In genomic region chr14:34223362-34223898, GRCm38 (mm10) we compare ENCODE assay signal across 28 mouse cellular contexts. TPM values are rescaled to one million over a fixed set of nuclear protein-coding genes. Genes with fewer than 3 reads are reported as not detected.
DNase-seq lines count a peak whose midpoint lies in the region; ATAC-seq lines count a peak whose summit lies in the region.
"Had no signal": no experiment of that assay in that cellular context is flagged by ENCODE, and none has a peak within 500 bp of the region (broad histone marks: within the 10 kb centered on the region; RNA-seq: fewer than 3 reads in every experiment).

No protein-coding gene starts in this region.

- H3K9me3 ChIP-seq in intestine, embryonic 15.5 days = no peaks in the 10 kb centered on the region
- no peaks in the 10 kb centered on the region for H3K9me3 ChIP-seq in stomach, embryonic 15.5 days
- H3K9me3 ChIP-seq: heart, embryonic 13.5 days; limb, embryonic 15.5 days; liver, embryonic 15.5 days; megakaryocyte, embryonic 14.5 days; neural tube, embryonic 13.5 days had no signal

- ATAC-seq in intestine, embryonic 15.5 days = peak; percentile 45; the same call in 1 of the 2 replicates
- ATAC-seq in stomach, embryonic 15.5 days (ENCODE audit: insufficient read depth, low FRiP score, low read depth) = peak; percentile 53; the same call in 1 of the 2 replicates
- ATAC-seq: activated CD4-positive, CD25-positive, alpha-beta regulatory T cell, adult 4 months; forebrain, embryonic 14.5 days; hindbrain, postnatal 0 days; midbrain, embryonic 16.5 days had no signal

- 59% methylated on average over 5 of the region's 5 CpGs for WGBS in intestine, embryonic 15.5 days
- WGBS in stomach, embryonic 15.5 days = 58% methylated on average over 5 of the region's 5 CpGs

- no peak overlapping the region for H3K4me2 ChIP-seq in intestine, embryonic 15.5 days (replicated peaks)
- no peak overlapping the region for H3K4me2 ChIP-seq in stomach, embryonic 15.5 days
- H3K4me2 ChIP-seq: heart, embryonic 13.5 days; limb, embryonic 15.5 days; liver, embryonic 15.5 days; neural tube, embryonic 13.5 days had no signal

- no peak overlapping the region for H3K27ac ChIP-seq in intestine, embryonic 15.5 days
- H3K27ac ChIP-seq in stomach, embryonic 15.5 days = no peak overlapping the region
- H3K27ac ChIP-seq: heart, embryonic 13.5 days; hindbrain, postnatal 0 days; limb, embryonic 15.5 days; liver, embryonic 15.5 days; neural tube, embryonic 13.5 days had no signal

- H3K9ac ChIP-seq in intestine, embryonic 15.5 days = no peak overlapping the region
- no peak overlapping the region for H3K9ac ChIP-seq in stomach, embryonic 15.5 days
- H3K9ac ChIP-seq: heart, embryonic 13.5 days; limb, embryonic 15.5 days; liver, embryonic 15.5 days; neural tube, embryonic 13.5 days had no signal

- peaks cover 26% of the 10 kb centered on the region for H3K27me3 ChIP-seq in intestine, embryonic 15.5 days (replicated peaks)
- peaks cover 23% of the 10 kb centered on the region for H3K27me3 ChIP-seq in stomach, embryonic 15.5 days (replicated peaks)

- DNase-seq in lung, adult 18-20 months = peak; percentile 80 to 84
- peak; percentile 49 for DNase-seq in lung, postnatal 10 days
- no peak for DNase-seq in cerebellum, adult 18-20 months
- no peak for DNase-seq in T-cell, adult 2 months (ENCODE audit: low spot score)
- DNase-seq in adrenal gland, postnatal 14 days = no peak
- DNase-seq: adrenal gland, adult 8-10 months; cerebellum, adult 2 months; cerebellum, postnatal 36 days; embryo, embryonic 11 days; heart, postnatal 14 days; kidney, adult 2 months; kidney, postnatal 10 days; left cerebral cortex, postnatal 4 days; retina, postnatal 1 day; thymus, adult 2 months had no signal

- H3K36me3 ChIP-seq in intestine, embryonic 15.5 days = no peaks in the 10 kb centered on the region
- H3K36me3 ChIP-seq in stomach, embryonic 15.5 days = no peaks in the 10 kb centered on the region
- H3K36me3 ChIP-seq: heart, embryonic 13.5 days; limb, embryonic 15.5 days; liver, embryonic 15.5 days; neural tube, embryonic 13.5 days had no signal

- H3K4me1 ChIP-seq in intestine, embryonic 15.5 days (replicated peaks) = peaks cover 4% of the 10 kb centered on the region; the same call in 1 of the 2 replicates
- H3K4me1 ChIP-seq in stomach, embryonic 15.5 days = peaks cover 6% of the 10 kb centered on the region
- H3K4me1 ChIP-seq: liver, embryonic 15.5 days; megakaryocyte, embryonic 14.5 days had no signal

- no peak overlapping the region for H3K4me3 ChIP-seq in intestine, embryonic 15.5 days (replicated peaks)
- H3K4me3 ChIP-seq in stomach, embryonic 15.5 days (replicated peaks) = no peak overlapping the region
- H3K4me3 ChIP-seq: heart, embryonic 13.5 days; limb, embryonic 15.5 days; liver, embryonic 15.5 days; megakaryocyte, embryonic 14.5 days; myocyte; neural tube, embryonic 13.5 days had no signal

RNA-seq across cellular contexts. Expression of gene Syt15, which starts 4.0 kb away (rescaled TPM):
- polyA plus RNA-seq in intestine, embryonic 15.5 days (2015; fragmentation: Nextera tagmentation; extraction: Ambion mirVana) = 0.73 and 1.1 TPM in 2 replicates
- polyA plus RNA-seq in stomach, embryonic 15.5 days (2015; fragmentation: Nextera tagmentation; extraction: Ambion mirVana) = 0.92 and 0.93 TPM in 2 replicates
- 0.44 and 1.5 TPM in 2 replicates for total RNA-seq in adrenal gland, postnatal 14 days (2021)
- total RNA-seq: MEL had no signal
- polyA plus RNA-seq: myocyte had no signal

RNA-seq across cellular contexts. Expression of gene Gprin2, which starts 22.0 kb away (rescaled TPM):
- polyA plus RNA-seq in intestine, embryonic 15.5 days (2015; fragmentation: Nextera tagmentation; extraction: Ambion mirVana) = 0.19 and 0.30 TPM in 2 replicates
- 0.40 and 0.60 TPM in 2 replicates for polyA plus RNA-seq in stomach, embryonic 15.5 days (2015; fragmentation: Nextera tagmentation; extraction: Ambion mirVana)
- 0.48 and 1.2 TPM in 2 replicates for total RNA-seq in adrenal gland, postnatal 14 days (2021)
- polyA plus RNA-seq: activated CD4-positive, CD25-positive, alpha-beta regulatory T cell, adult 4 months had no signal

Comparison
In these comparisons a context has a peak if more than half of its experiments do, and no peak if none do; other contexts are left out.
1. DNase-seq: peak in lung, adult 18-20 months (2 of 2) and lung, postnatal 10 days (single experiment); none in cerebellum, adult 18-20 months (0 of 2), T-cell, adult 2 months (single experiment) and adrenal gland, postnatal 14 days (single experiment).